15 mouse cellular contexts compared by ENCODE assay signal in genomic region chr3:59066558-59067294, GRCm38 (mm10). TPM values are rescaled to one million over a fixed set of nuclear protein-coding genes. Genes with fewer than 3 reads are reported as not detected.
DNase-seq lines count a peak whose midpoint lies in the region; TF ChIP-seq lines count a peak whose summit lies in the region.
"Had no signal": no experiment of that assay in that cellular context is flagged by ENCODE, and none has a peak within 500 bp of the region (broad histone marks: within the 10 kb centered on the region; RNA-seq: fewer than 3 reads in every experiment).

No protein-coding gene starts in this region.

- H3K4me3 ChIP-seq in bone marrow macrophage, adult 2 months (ENCODE audit: insufficient read depth, low read length): no peak overlapping the region
- H3K4me3 ChIP-seq in macrophage (ENCODE audit: inconsistent target): no peak overlapping the region
- H3K4me3 ChIP-seq: embryonic facial prominence, embryonic 13.5 days; hindbrain, embryonic 13.5 days; intestine, embryonic 15.5 days had no signal

- no peak for TF ChIP-seq CTCF in bone marrow macrophage, adult 2 months (IDR thresholded peaks at IDR 0.05; ENCODE audit: low read depth, low read length)

- 58% methylated on average over 8 of the region's 8 CpGs for WGBS in macrophage (ENCODE audit: missing documents)

- TF ChIP-seq POLR2A in bone marrow macrophage, adult 2 months (IDR thresholded peaks at IDR 0.05; ENCODE audit: borderline replicate concordance, low read depth, low read length): no peak

- intact Hi-C loops in heart, postnatal 36 days (cut with DNase I): no loop called here

- no peaks in the 10 kb centered on the region for H3K36me3 ChIP-seq in macrophage (ENCODE audit: inconsistent target)
- H3K36me3 ChIP-seq: embryonic facial prominence, embryonic 13.5 days; hindbrain, embryonic 13.5 days; intestine, embryonic 15.5 days had no signal

- peak; percentile 9 for DNase-seq in heart, postnatal 4 days
- DNase-seq in heart, postnatal 36 days: no peak
- peak; percentile 25 for DNase-seq in A20 (ENCODE audit: low read depth, low spot score)
- no peak for DNase-seq in layer of hippocampus, postnatal 10 days (ENCODE audit: low spot score in 2 of 2)
- no peak for DNase-seq in c-Kit-positive CD71-positive TER-119-positive erythroid progenitor cells, embryonic 14.5 days (ENCODE audit: low spot score)
- DNase-seq: cerebellum, adult 11 months; cerebellum, postnatal 36 days; thymus, adult 18-20 months had no signal

- peaks cover 14% of the 10 kb centered on the region for H3K4me1 ChIP-seq in bone marrow macrophage, adult 2 months (ENCODE audit: control insufficient read depth, insufficient read depth, low read length)
- H3K4me1 ChIP-seq: hindbrain, embryonic 13.5 days; intestine, embryonic 15.5 days had no signal

- H3K79me2 ChIP-seq in macrophage (ENCODE audit: inconsistent target): no peaks in the 10 kb centered on the region

- peak overlapping the region; percentile 5; the same call in 1 of the 2 replicates for H3K27ac ChIP-seq in bone marrow macrophage, adult 2 months (ENCODE audit: insufficient read depth, low read depth, low read length)
- peak overlapping the region; percentile 19; the same call in 1 of the 2 replicates for H3K27ac ChIP-seq in macrophage
- H3K27ac ChIP-seq: embryonic facial prominence, embryonic 13.5 days; hindbrain, embryonic 13.5 days; intestine, embryonic 15.5 days; kidney, postnatal 0 days had no signal

RNA-seq across cellular contexts. Expression of gene Gpr171, which starts 34.9 kb away (rescaled TPM):
- not detected for total RNA-seq in heart, postnatal 4 days (2021)
- under 1 TPM in 1 of 2 experiments, not detected in 1; 0.11 TPM for total RNA-seq in heart, postnatal 36 days (2021)
- 0.98 and 1.1 TPM in 2 replicates for polyA plus RNA-seq in bone marrow macrophage, adult 2 months (2012; ENCODE audit: insufficient read depth, insufficient read length, missing spikeins)
- total RNA-seq in macrophage (2018; cell fraction: chromatin; rRNA removed): 1 to 10 TPM in 8 of 26 experiments, under 1 TPM in 13, not detected in 5; 0.36 to 4.1 (median 0.82) TPM
- 1 to 10 TPM; 1.1 to 6.4 (median 2.9) TPM for total RNA-seq in macrophage (2018; cell fraction: cytosol; rRNA removed)
- total RNA-seq in macrophage (2018; cell fraction: nucleus; rRNA removed): 1 to 10 TPM in 24 of 26 experiments, under 1 TPM in 2; 0.77 to 7.3 (median 2.6) TPM
- 2.4 to 8.4 TPM (median 4.9 TPM) in 3 replicates for polyA plus RNA-seq in macrophage (2018)
- total RNA-seq in layer of hippocampus, postnatal 10 days (2021): not detected
- total RNA-seq: left cerebral cortex, postnatal 14 days had no signal

Comparison
In these comparisons a context has a peak if more than half of its experiments do, and no peak if none do; other contexts are left out.
1. DNase-seq: peak in heart, postnatal 4 days (single experiment) and A20 (single experiment); none in heart, postnatal 36 days (0 of 2), layer of hippocampus, postnatal 10 days (0 of 2) and c-Kit-positive CD71-positive TER-119-positive erythroid progenitor cells, embryonic 14.5 days (single experiment).